Mouse (Mus musculus) thymus, adult 2 months (tissue): ENCODE measurements at regions not wholly inside any gene's neighbourhood (a gene's known extent, or its start where the extent isn't known, plus 50 kb on each side); places are given as distances from the start of the nearest gene placed in this dataset.

Experiments used
- CTCF ChIP-seq: fragments of 200-500 bp; IDR thresholded peaks from 2 replicates; pipeline ENCODE4 v1.5.1; 2012; ENCODE audit warnings: mild to moderate bottlenecking, control low read depth, low read length, moderate library complexity, borderline replicate concordance; ENCODE audit not compliant: control insufficient read depth, poor library complexity, insufficient read depth; ENCODE audit errors: extremely low read depth
- POLR2A ChIP-seq: fragments of 200-500 bp; IDR thresholded peaks from 2 replicates; pipeline ENCODE4 v1.6.1; 2012; ENCODE audit warnings: mild to moderate bottlenecking, low read length, control low read depth, moderate library complexity; ENCODE audit not compliant: control insufficient read depth, poor library complexity, insufficient read depth; ENCODE audit errors: extremely low read depth

GRCm38 (mm10) chr19:13982823-13983222, 69.5 kb downstream of the Olfr1505 start:
- TF ChIP-seq POLR2A (no peak), CTCF (no peak)
